Mouse (Mus musculus) intestine, embryonic 16.5 days (tissue): ENCODE measurements around the gene Pds5b. TPM values are rescaled to one million over a fixed set of nuclear protein-coding genes. Genes with fewer than 3 reads are reported as not detected.
"Not testable (repeated sequence)": the region's sequence is repeated elsewhere in the genome, so short reads cannot be mapped to it uniquely, and the experiment has no call there.

Source experiments
- ATAC-seq: fragments of 200-750 bp; cut with Nextera tagmentation; 2 replicates; pipeline ENCODE4 v1.8.0; 2017; ENCODE audit warnings: moderate TSS enrichment, moderate library complexity
- H3K27ac ChIP-seq: fragments of 300-500 bp; sonication (generic); 2 replicates; pipeline ENCODE4 v1.5.1; 2014; ENCODE audit warnings: mild to moderate bottlenecking, low read length
- H3K27me3 ChIP-seq: fragments of 300-500 bp; sonication (generic); replicated peaks from 2 replicates; pipeline ENCODE4 v1.6.1; 2014; ENCODE audit warnings: low read length, control low read depth, mixed read lengths; ENCODE audit not compliant: control insufficient read depth, insufficient read depth
- H3K36me3 ChIP-seq: fragments of 300-500 bp; sonication (generic); 2 replicates; pipeline ENCODE4 v1.6.1; 2014; ENCODE audit warnings: low read length, control low read depth; ENCODE audit not compliant: control insufficient read depth, insufficient read depth
- H3K4me1 ChIP-seq: fragments of 300-500 bp; sonication (generic); 2 replicates; pipeline ENCODE4 v1.6.1; 2014; ENCODE audit warnings: low read length, control low read depth, mixed read lengths; ENCODE audit not compliant: control insufficient read depth, insufficient read depth
- H3K4me2 ChIP-seq: fragments of 300-500 bp; sonication (generic); 2 replicates; pipeline ENCODE4 v1.6.1; 2014; ENCODE audit warnings: low read depth, low read length, control low read depth
- H3K4me3 ChIP-seq: fragments of 300-500 bp; sonication (generic); 2 replicates; pipeline ENCODE4 v1.5.1; 2014; ENCODE audit warnings: mild to moderate bottlenecking, low read length
- H3K9ac ChIP-seq: fragments of 300-500 bp; sonication (generic); 2 replicates; pipeline ENCODE4 v1.6.1; 2014; ENCODE audit warnings: low read depth, low read length
- H3K9me3 ChIP-seq: fragments of 300-500 bp; sonication (generic); 2 replicates; pipeline ENCODE4 v1.6.1; 2016; ENCODE audit warnings: low read length, control low read depth; ENCODE audit not compliant: control insufficient read depth
- WGBS: fragments of 180-500 bp; shearing (Covaris S2); extraction: QIAGEN DNeasy Blood & Tissue Kit; methylation state at CpG from one replicate; pipeline ENCODE4 v1.1.7; 2014; 5-methylcytosine and 5-hydroxymethylcytosine counted together
- polyA plus RNA-seq: library from polyadenylated mRNA; unstranded; fragments of >200 nt; fragmentation: Nextera tagmentation; extraction: Ambion mirVana; gene quantifications from 2 replicates; pipeline ENCODE4 v1.2.1, GENCODE M21; 2015

The Pds5b gene
- polyA plus RNA-seq, 1 experiment from 2014 or later = 15.3 TPM

DNA sequence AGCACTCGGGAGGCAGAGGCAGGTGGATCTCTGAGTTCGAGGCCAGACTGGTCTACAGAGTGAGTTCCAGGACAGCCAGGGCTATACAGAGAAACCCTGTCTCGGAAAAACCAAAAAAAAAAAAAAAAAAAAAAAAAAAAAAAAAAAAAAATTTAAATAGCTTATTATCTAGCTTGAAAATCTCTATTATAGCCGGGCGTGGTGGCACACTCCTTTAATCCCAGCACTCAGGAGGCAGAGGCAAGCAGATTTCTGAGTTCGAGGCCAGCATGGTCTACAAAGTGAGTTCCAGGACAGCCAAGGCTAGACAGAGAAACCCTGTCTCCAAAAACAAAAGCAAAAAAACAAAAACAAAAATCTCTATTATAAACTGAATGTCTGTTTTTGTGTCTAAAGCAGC lies 14.1 kb upstream of the Pds5b start:
- 90% methylated on average over 6 of the region's 6 CpGs for WGBS
- not testable (repeated sequence) for H3K9me3 ChIP-seq, H3K9ac ChIP-seq, H3K4me1 ChIP-seq, H3K4me3 ChIP-seq, H3K4me2 ChIP-seq, H3K27me3 ChIP-seq, ATAC-seq, H3K36me3 ChIP-seq, H3K27ac ChIP-seq

DNA sequence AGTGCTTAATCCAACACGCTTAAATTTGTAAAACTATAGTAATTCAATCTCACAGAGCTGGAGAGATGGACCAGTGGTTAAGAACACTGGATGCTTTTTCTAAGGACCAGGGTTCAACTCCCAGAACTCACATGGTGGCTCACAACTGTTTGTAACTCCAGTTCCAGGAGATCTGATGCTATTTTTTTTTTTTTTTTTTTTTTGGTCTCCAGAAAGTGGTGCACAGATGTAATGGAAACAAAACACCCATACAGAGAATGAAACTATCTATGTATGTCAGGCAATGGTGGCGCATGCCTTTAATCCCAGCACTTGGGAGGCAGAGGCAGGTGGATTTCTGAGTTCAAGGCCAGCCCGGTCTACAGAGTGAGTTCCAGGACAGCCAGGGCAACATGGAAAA lies 13.2 kb upstream of the Pds5b start:
- not testable (repeated sequence) for ATAC-seq, H3K4me3 ChIP-seq
- WGBS = 91% methylated on average over 3 of the region's 3 CpGs

DNA sequence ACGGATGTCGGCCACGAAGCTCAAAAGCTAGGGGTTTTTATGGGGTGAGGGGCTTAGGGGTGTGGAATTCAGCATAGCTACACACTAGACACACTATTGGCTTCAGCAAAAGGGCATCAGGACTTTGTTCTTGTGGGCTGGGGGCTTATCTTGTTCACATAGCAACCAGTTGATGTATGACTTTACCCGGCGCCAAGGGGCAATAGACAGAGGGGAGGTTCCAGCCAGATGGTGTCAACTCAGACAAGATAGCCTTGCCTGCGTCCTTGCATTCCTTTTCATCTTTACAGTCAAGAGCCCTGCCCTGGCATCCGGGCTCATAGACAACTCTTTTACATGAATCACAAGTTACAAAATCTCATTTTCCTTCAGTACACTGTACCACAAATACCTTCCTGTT lies 9.6 kb upstream of the Pds5b start:
- Histone ChIP-seq H3K4me3 (0 out of 2 replicates have a peak overlapping the region, but pooled peaks have one; percentile 3), H3K4me2 (peak overlapping the region; percentile 19; the same call in 1 of the 2 replicates)
- H3K4me1 ChIP-seq, ATAC-seq, H3K36me3 ChIP-seq, H3K27ac ChIP-seq, H3K27me3 ChIP-seq, H3K9ac ChIP-seq, H3K9me3 ChIP-seq: not testable (repeated sequence)
- 64% methylated on average over 7 of the region's 7 CpGs for WGBS

More for the DNA sequence above, 13.2 kb upstream of the Pds5b start:
- H3K27ac ChIP-seq, H3K9ac ChIP-seq, H3K9me3 ChIP-seq, H3K4me1 ChIP-seq, H3K36me3 ChIP-seq, H3K27me3 ChIP-seq, H3K4me2 ChIP-seq: not testable (repeated sequence)

DNA sequence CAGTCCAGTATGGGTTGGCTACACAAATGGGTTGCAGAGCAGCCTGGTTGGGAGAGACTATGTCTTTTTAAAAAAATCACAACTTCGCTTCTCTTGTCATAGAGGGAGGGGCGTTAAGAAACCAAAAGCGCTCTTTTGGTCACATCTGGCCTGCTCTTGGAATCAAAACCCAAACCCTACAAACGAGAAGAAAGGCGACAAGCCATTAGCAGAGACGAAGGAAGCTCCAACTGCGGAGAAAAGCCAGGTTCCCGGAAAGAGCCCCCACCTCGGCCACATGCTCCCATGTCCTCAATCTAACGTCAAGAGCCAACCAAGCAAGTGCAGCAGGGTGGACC lies 8.8 kb upstream of the Pds5b start:
- peak overlapping the region; percentile 98 for H3K27ac ChIP-seq
- peaks cover 8% of the 10 kb centered on the region; the same call in 1 of the 2 replicates for H3K36me3 ChIP-seq
- no peaks in the 10 kb centered on the region for H3K4me1 ChIP-seq
- WGBS = under 1% methylated on average over 10 of the region's 10 CpGs
- H3K4me2 ChIP-seq = peak overlapping the region; percentile 68
- peak overlapping the region; percentile 81 for H3K4me3 ChIP-seq
- H3K9me3 ChIP-seq = no peaks in the 10 kb centered on the region
- ATAC-seq = no peak
- peak overlapping the region; percentile 84 for H3K9ac ChIP-seq
- H3K27me3 ChIP-seq = no peaks in the 10 kb centered on the region

DNA sequence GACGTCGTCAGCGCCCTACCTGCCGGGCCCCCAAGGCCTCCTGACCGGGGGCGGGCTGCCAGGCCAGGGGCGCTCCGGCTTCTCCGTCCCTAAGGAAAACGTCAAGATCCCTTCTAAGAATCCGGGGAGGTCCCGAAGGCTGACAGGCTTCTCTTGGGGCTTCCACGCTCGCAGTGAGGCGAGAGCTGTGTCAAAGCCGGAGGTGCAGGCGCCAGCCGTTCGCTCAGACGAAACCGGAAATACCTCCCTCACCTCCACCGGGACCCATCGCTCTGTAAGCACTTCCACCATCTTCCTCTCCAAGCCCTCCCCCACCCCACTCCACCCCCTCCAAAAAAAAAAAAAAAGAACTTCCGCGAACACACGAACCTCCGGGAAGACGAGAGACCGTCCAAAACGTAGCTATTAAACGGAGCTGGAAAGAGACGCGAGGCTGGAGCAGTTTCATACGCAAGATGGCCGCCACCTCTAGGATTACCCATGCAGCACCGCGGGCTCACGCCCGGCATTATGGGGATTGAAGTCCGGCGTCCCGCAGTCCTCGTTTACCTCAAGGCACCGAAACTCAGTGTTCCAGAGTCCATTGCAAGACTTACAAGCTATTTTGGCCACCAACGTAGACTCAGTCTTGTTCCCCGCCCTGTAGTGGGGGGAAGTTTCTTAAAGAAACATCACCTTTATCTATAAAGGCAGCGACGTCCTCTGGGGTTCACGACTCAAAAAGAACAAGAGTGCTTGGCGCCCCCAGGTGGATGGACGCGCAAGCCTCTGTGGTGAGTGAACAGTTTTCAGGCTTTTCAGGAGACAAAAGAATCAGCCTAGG lies 8.2 kb upstream of the Pds5b start:
- Histone ChIP-seq H3K4me1 (no peaks in the 10 kb centered on the region), H3K27me3 (no peaks in the 10 kb centered on the region), H3K4me2 (peak overlapping the region; percentile 68), H3K9me3 (no peaks in the 10 kb centered on the region), H3K4me3 (peak overlapping the region; percentile 81), H3K27ac (peak overlapping the region; percentile 98), H3K9ac (peak overlapping the region; percentile 84), H3K36me3 (peaks cover 8% of the 10 kb centered on the region; the same call in 1 of the 2 replicates)
- ATAC-seq = peak; percentile 100
- WGBS = under 1% methylated on average over 52 of the region's 52 CpGs

- H3K27ac ChIP-seq = peak within 1 kb of the TSS; percentile 98
- H3K4me3 ChIP-seq = peak within 1 kb of the TSS; percentile 81
- peak within 1 kb of the TSS; percentile 84 for H3K9ac ChIP-seq
- ATAC-seq, H3K9me3 ChIP-seq, H3K4me1 ChIP-seq, H3K27me3 ChIP-seq, H3K36me3 ChIP-seq: not testable (repeated sequence)
- H3K4me2 ChIP-seq = peak within 1 kb of the TSS; percentile 68
- WGBS = 87% methylated on average over 8 of the region's 9 CpGs
These were observed 7.3 kb upstream of the Pds5b start, which contains the start of gene N4bp2l2 for GRCm38 (mm10) chr5:150666133-150666739. N4bp2l2 (minus strand) TSS chr5:150666183.

GRCm38 (mm10) chr5:150668731-150669130 lies 4.8 kb upstream of the Pds5b start:
- 63% methylated on average over 4 of the region's 4 CpGs for WGBS
- no peaks in the 10 kb centered on the region for H3K36me3 ChIP-seq
- no peak overlapping the region for H3K27ac ChIP-seq
- no peaks in the 10 kb centered on the region for H3K27me3 ChIP-seq
- no peak for ATAC-seq
- H3K9ac ChIP-seq = no peak overlapping the region
- H3K4me1 ChIP-seq = no peaks in the 10 kb centered on the region
- no peak overlapping the region for H3K4me2 ChIP-seq
- no peaks in the 10 kb centered on the region for H3K9me3 ChIP-seq
- H3K4me3 ChIP-seq = no peak overlapping the region

GRCm38 (mm10) chr5:150672343-150672742 lies 1.2 kb upstream of the Pds5b start:
- H3K4me2 ChIP-seq = no peak overlapping the region
- 87% methylated on average over 7 of the region's 7 CpGs for WGBS
- H3K27ac ChIP-seq = no peak overlapping the region
- no peak overlapping the region for H3K4me3 ChIP-seq
- no peak overlapping the region for H3K9ac ChIP-seq
- H3K27me3 ChIP-seq = no peaks in the 10 kb centered on the region
- no peak for ATAC-seq
- H3K4me1 ChIP-seq = peaks cover 7% of the 10 kb centered on the region; the same call in 1 of the 2 replicates
- no peaks in the 10 kb centered on the region for H3K36me3 ChIP-seq
- H3K9me3 ChIP-seq = no peaks in the 10 kb centered on the region

- H3K9ac ChIP-seq = peak overlapping the region; percentile 92
- WGBS = under 1% methylated on average over 34 of the region's 91 CpGs
- H3K4me1 ChIP-seq = peaks cover 7% of the 10 kb centered on the region; the same call in 1 of the 2 replicates
- H3K27ac ChIP-seq = peak overlapping the region; percentile 90
- H3K4me3 ChIP-seq = peak overlapping the region; percentile 86
- no peaks in the 10 kb centered on the region for H3K9me3 ChIP-seq
- peak; percentile 65 for ATAC-seq
- H3K36me3 ChIP-seq = no peaks in the 10 kb centered on the region
- no peaks in the 10 kb centered on the region for H3K27me3 ChIP-seq
- peak overlapping the region; percentile 67 for H3K4me2 ChIP-seq
These were observed 512 bp downstream of the Pds5b start for GRCm38 (mm10) chr5:150673880-150674621.
